Mouse (Mus musculus) C2C12 (cell line): Measurements from ENCODE around the gene Erc1. TPM values are rescaled to one million over a fixed set of nuclear protein-coding genes. Genes with fewer than 3 reads are reported as not detected.

ENCODE experiments used
- H3K27me3 ChIP-seq: one replicate; pipeline ENCODE4 v1.6.1; 2011; ENCODE audit not compliant: control insufficient read depth, insufficient read depth, insufficient read length
- H3K36me3 ChIP-seq: one replicate; pipeline ENCODE4 v1.6.1; 2011; ENCODE audit not compliant: control insufficient read depth, insufficient read depth
- H3K4me3 ChIP-seq: one replicate; pipeline ENCODE4 v1.5.1; 2011; ENCODE audit warnings: mild to moderate bottlenecking, control low read depth; ENCODE audit not compliant: poor library complexity, insufficient read depth, severe bottlenecking
- H3K79me2 ChIP-seq: one replicate; pipeline ENCODE4 v1.6.1; 2011; ENCODE audit not compliant: control insufficient read depth, insufficient read depth
- H3K79me3 ChIP-seq: one replicate; pipeline ENCODE4 v1.6.1; 2011; ENCODE audit warnings: low read depth, control low read depth
- H3ac ChIP-seq: one replicate; pipeline ENCODE3; 2011; ENCODE audit warnings: low read depth; ENCODE audit not compliant: control insufficient read depth, insufficient read length
- CEBPB ChIP-seq: IDR thresholded peaks from one replicate; pipeline ENCODE4 v1.6.1; 2011; ENCODE audit warnings: low read depth, mild to moderate bottlenecking, control low read depth, moderate library complexity
- CTCF ChIP-seq: IDR thresholded peaks from one replicate; pipeline ENCODE4 v1.5.1; 2011; ENCODE audit not compliant: control insufficient read depth, insufficient read depth, insufficient read length
- FOSL1 ChIP-seq: IDR thresholded peaks from one replicate; pipeline ENCODE4 v1.8.0; 2011; ENCODE audit warnings: mild to moderate bottlenecking, low read length; ENCODE audit not compliant: poor library complexity, insufficient read depth, severe bottlenecking
- MAX ChIP-seq: IDR thresholded peaks from one replicate; pipeline ENCODE4 v1.6.1; 2011; ENCODE audit warnings: mild to moderate bottlenecking, control low read depth
- MYOD1 ChIP-seq: IDR thresholded peaks from one replicate; pipeline ENCODE4 v1.6.1; 2011; ENCODE audit warnings: low read depth; ENCODE audit not compliant: control insufficient read depth, insufficient read length
- MYOG ChIP-seq: IDR thresholded peaks from one replicate; pipeline ENCODE4 v1.6.1; 2011; ENCODE audit not compliant: control insufficient read depth, insufficient read length; ENCODE audit errors: extremely low read depth
- USF1 ChIP-seq: IDR thresholded peaks from one replicate; pipeline ENCODE4 v1.6.1; 2011; ENCODE audit warnings: low read depth, mild to moderate bottlenecking, control low read depth, moderate library complexity
- polyA plus RNA-seq: library from polyadenylated mRNA; unstranded; fragments of >200 nt; fragmentation: generic; extraction: Trizol; gene quantifications from one replicate; pipeline ENCODE4 v1.2.1, GENCODE M21; 2012; ENCODE audit warnings: missing spikeins

Gene Erc1
- polyA plus RNA-seq, 1 experiment = 10.2 TPM

DNA sequence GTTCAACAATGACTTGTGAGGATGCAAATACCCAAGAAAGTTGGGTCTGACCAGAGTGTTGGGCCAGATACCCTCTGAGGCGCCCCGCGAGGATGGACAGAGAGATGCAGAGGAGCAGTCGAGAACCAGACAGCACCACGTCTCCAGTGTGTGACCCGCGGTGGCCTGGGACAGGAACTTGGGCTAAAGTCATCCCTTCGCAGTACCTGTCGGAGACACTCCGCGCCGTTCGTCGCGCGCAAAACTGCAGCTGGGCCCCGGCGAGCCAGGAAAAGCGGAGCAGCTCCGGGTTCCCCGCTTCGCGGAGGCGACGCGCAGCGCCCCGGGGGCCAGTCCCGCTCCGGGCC is 304.5 kb downstream of the Erc1 start:
- peaks cover 47% of the 10 kb centered on the region for H3K27me3 ChIP-seq
- no peak overlapping the region for H3ac ChIP-seq
- TF ChIP-seq MYOG (no peak), MAX (no peak)
- no peak overlapping the region for H3K4me3 ChIP-seq
- H3K79me3 ChIP-seq = no peaks in the 10 kb centered on the region
- H3K36me3 ChIP-seq = no peaks in the 10 kb centered on the region
- no peaks in the 10 kb centered on the region for H3K79me2 ChIP-seq

DNA sequence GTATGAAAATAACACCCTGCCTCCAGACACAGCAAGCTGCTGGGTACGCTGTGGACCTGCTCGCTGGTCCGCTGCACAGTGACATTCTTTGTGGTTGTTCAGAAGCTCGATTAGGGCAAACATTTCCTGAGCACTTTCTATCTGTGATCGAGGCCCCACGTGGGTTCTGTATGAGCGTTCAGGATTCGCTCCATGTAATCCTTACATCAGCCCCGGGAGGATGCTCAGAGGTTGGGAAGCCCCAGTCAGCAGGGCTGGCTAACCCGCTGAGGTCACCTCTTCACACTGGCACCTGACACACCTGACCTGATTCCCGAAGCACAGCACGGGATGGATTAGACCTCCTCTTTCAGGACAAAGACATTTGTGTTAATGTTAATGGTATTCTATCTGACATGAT is 312.1 kb downstream of the Erc1 start:
- no peak for TF ChIP-seq FOSL1
- Histone ChIP-seq H3K79me3 (no peaks in the 10 kb centered on the region), H3ac (no peak overlapping the region), H3K27me3 (peaks cover 4% of the 10 kb centered on the region), H3K79me2 (no peaks in the 10 kb centered on the region), H3K4me3 (no peak overlapping the region), H3K36me3 (no peaks in the 10 kb centered on the region)

DNA sequence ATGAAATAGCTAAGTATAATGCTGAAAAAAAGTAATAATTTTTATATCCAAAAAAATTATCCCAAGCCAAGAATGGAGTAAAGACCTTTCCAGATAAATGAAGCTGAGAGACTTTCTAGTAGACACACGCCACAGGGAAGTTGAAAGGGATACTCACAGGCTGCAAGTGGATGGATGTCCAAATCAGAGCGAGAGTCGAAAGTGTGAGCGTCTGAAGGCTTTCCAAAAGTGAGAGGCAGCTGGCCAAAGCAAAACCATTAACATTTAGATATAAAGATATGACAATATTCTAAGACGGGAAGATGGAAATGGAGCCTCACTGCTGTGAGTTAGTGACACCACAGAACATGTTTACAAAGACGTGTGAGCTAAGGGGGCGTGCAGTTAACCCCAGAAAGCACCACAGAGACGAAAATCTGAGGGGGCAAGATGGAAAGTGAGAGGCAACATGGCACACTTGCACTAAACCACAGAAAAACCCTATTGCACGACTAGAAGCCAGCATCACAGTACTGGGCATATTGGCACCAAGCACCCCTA is 314.7 kb downstream of the Erc1 start:
- Histone ChIP-seq H3ac (no peak overlapping the region), H3K27me3 (no peaks in the 10 kb centered on the region), H3K4me3 (no peak overlapping the region), H3K79me2 (no peaks in the 10 kb centered on the region), H3K36me3 (no peaks in the 10 kb centered on the region), H3K79me3 (no peaks in the 10 kb centered on the region)
- no peak for TF ChIP-seq MYOD1
- TF ChIP-seq USF1 = no peak
- no peak for TF ChIP-seq CEBPB
- TF ChIP-seq FOSL1 = no peak
- TF ChIP-seq CTCF = no peak
- TF ChIP-seq MAX = no peak
- TF ChIP-seq MYOG = no peak

DNA sequence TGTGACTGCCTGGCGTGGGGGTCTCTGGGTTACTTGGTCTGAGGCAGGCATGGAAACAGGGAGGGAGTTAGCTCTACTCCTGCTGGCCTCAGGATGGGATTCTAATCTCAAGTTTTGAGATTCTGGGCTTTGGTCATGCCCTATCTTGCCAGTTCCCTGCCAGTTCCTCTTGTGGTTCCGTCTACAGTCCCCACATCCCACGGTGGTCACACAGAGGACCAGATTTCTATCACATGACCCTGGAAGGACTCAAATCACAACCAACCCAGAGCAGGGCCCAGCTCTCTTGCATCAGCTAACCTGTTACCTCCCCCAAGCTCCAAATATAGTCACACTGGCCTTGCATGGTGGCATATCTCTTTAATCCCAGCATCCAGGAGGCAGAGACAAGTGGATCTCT is 318.3 kb downstream of the Erc1 start:
- Histone ChIP-seq H3K79me2 (no peaks in the 10 kb centered on the region), H3K36me3 (no peaks in the 10 kb centered on the region), H3K79me3 (no peaks in the 10 kb centered on the region), H3K27me3 (no peaks in the 10 kb centered on the region), H3K4me3 (no peak overlapping the region), H3ac (no peak overlapping the region)
- TF ChIP-seq CTCF = no peak
- no peak for TF ChIP-seq FOSL1
- no peak for TF ChIP-seq MYOG
- TF ChIP-seq USF1 = no peak
- no peak for TF ChIP-seq CEBPB
- no peak for TF ChIP-seq MAX

DNA sequence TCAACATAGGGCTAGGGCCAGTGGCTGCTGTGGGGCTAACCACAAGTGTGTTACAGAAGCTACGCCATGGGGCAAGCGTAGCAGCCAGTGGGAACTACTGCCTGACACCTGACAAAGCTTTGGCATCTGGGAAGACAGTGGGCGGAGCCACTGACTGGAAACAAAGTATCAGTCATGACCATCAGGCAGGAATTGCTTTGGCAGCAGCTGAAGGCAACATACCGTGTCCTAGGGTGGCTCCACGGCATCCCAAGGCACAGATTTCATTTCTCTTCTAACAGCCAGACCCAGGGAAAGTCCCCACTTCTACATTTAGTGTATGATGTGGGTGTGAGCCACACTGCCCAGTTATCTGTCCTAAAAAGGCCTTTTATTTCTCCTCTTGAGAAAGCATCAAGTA is 321.5 kb downstream of the Erc1 start:
- Histone ChIP-seq H3K36me3 (no peaks in the 10 kb centered on the region), H3K79me3 (no peaks in the 10 kb centered on the region), H3K4me3 (no peak overlapping the region), H3K79me2 (no peaks in the 10 kb centered on the region), H3ac (no peak overlapping the region), H3K27me3 (no peaks in the 10 kb centered on the region)
- TF ChIP-seq MAX = no peak
- TF ChIP-seq MYOG = no peak
- no peak for TF ChIP-seq MYOD1
- no peak for TF ChIP-seq USF1
- TF ChIP-seq CTCF = no peak
- TF ChIP-seq CEBPB = no peak
- no peak for TF ChIP-seq FOSL1

DNA sequence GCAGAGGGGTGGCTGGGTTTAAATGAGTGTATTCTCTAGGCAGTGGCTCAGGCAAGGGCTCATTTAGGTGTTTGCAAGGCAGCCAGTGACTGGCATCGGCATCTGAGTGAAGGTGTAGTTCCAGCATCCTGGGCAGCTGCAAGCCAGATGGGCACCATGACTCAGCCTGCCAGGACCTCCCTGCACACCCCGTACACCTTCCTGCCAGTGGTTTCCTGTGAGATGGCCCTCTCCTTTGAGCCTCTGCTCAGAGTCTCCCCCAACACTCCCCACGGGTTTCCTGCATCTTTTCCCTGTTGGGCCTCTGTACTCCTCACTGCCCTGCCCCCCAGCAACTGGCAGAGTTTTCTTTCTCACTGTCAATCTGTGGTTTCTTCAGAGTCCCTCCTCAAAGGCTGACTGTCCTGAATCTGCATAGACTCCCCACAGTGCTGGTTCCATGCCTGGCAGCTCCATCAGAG is 326.0 kb downstream of the Erc1 start:
- H3K27me3 ChIP-seq = no peaks in the 10 kb centered on the region
- H3K36me3 ChIP-seq = no peaks in the 10 kb centered on the region
- no peak overlapping the region for H3ac ChIP-seq
- H3K79me3 ChIP-seq = no peaks in the 10 kb centered on the region
- TF ChIP-seq MYOD1 = peak; percentile 53
- no peak for TF ChIP-seq CTCF
- no peak for TF ChIP-seq MAX
- TF ChIP-seq MYOG = no peak
- TF ChIP-seq USF1 = no peak
- no peak for TF ChIP-seq CEBPB
- no peak for TF ChIP-seq FOSL1
- H3K4me3 ChIP-seq = no peak overlapping the region
- no peaks in the 10 kb centered on the region for H3K79me2 ChIP-seq
